Mouse (Mus musculus): ENCODE data around the gene Il1rl2. TPM values are rescaled to one million over a fixed set of nuclear protein-coding genes. Genes with fewer than 3 reads are reported as not detected.

Il1rl2 gene
- total and polyA plus RNA-seq, 2 experiments from 2014 or later = 0.82 to 0.84 TPM

DNA sequence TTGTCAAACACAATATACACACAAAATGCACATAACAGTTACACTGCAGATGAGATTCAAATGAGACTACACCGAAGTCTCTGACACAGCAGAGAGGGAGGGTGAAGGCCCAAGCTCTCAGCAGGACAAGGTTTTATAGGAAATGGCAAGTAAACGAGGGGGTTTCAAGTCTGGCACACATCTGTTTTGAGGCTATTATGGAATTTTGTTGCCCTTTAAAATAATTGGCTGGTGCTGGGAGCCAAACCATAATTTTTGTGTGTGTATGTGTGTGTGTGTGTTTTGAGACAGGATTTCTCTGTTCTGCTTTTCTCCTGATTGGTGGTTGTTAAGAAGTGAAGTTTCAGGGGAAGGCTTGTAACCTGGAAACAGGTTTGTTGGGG lies 28.5 kb downstream of the Il1rl2 start:
- DNase-seq (ENCODE audit: low spot score) (no peak), ATAC-seq (ENCODE audit: low FRiP score) (no peak)
- TF ChIP-seq CTCF (IDR thresholded peaks at IDR 0.05) = no peak
- H3K9ac ChIP-seq (replicated peaks; ENCODE audit: low read length, poor library complexity, severe bottlenecking) = no peak overlapping the region
- WGBS = 74% methylated on average over 2 of the region's 2 CpGs
- H3K4me1 ChIP-seq (ENCODE audit: insufficient read depth, low read length) = no peaks in the 10 kb centered on the region
- no peaks in the 10 kb centered on the region for H3K36me3 ChIP-seq (ENCODE audit: insufficient read depth, low read length)
- H3K27me3 ChIP-seq (ENCODE audit: insufficient read depth, low read length) = no peaks in the 10 kb centered on the region
- no peak overlapping the region for H3K4me3 ChIP-seq (ENCODE audit: low read depth, low read length)
- H3K4me2 ChIP-seq (ENCODE audit: low read depth, low read length, poor library complexity, severe bottlenecking) = no peak overlapping the region
- no peaks in the 10 kb centered on the region for H3K9me3 ChIP-seq (ENCODE audit: low read length)
- H3K27ac ChIP-seq (ENCODE audit: low read depth, low read length) = no peak overlapping the region

GRCm38 (mm10) chr1:40354665-40355064 lies 30.3 kb downstream of the Il1rl2 start:
- ATAC-seq (ENCODE audit: low FRiP score) = no peak
- DNase-seq (ENCODE audit: low spot score) = no peak
- H3K4me1 ChIP-seq (ENCODE audit: insufficient read depth, low read length) = no peaks in the 10 kb centered on the region
- no peaks in the 10 kb centered on the region for H3K9me3 ChIP-seq (ENCODE audit: low read length)
- H3K9ac ChIP-seq (replicated peaks; ENCODE audit: low read length, poor library complexity, severe bottlenecking) = no peak overlapping the region
- TF ChIP-seq CTCF (IDR thresholded peaks at IDR 0.05) = no peak
- no peak overlapping the region for H3K4me2 ChIP-seq (ENCODE audit: low read depth, low read length, poor library complexity, severe bottlenecking)
- H3K27me3 ChIP-seq (ENCODE audit: insufficient read depth, low read length) = no peaks in the 10 kb centered on the region
- 91% methylated on average over 3 of the region's 3 CpGs for WGBS
- no peaks in the 10 kb centered on the region for H3K36me3 ChIP-seq (ENCODE audit: insufficient read depth, low read length)
- no peak overlapping the region for H3K27ac ChIP-seq (ENCODE audit: low read depth, low read length)
- H3K4me3 ChIP-seq (ENCODE audit: low read depth, low read length) = no peak overlapping the region

DNA sequence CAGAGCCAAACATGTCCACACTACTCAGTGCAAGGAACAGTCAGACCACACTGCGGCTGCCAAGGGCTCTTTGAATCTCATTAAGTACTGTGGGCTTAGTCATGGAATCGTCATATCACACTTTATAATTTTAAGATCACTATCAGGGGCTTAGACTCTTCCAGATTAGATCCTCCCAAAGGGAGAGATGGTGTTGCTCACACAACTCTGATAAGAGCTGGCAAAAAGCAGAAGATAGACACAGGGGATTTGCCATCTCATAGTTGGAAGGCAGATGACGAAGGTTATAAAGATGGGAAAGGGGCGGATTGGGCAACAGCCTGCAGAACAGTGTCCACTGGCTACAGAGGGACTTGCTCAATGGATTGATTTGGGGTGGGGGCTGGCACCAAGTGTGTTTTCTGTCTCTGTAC lies 31.0 kb downstream of the Il1rl2 start:
- H3K4me2 ChIP-seq (ENCODE audit: low read depth, low read length, poor library complexity, severe bottlenecking) = no peak overlapping the region
- no peaks in the 10 kb centered on the region for H3K36me3 ChIP-seq (ENCODE audit: insufficient read depth, low read length)
- H3K9ac ChIP-seq (replicated peaks; ENCODE audit: low read length, poor library complexity, severe bottlenecking) = no peak overlapping the region
- TF ChIP-seq CTCF (IDR thresholded peaks at IDR 0.05) = no peak
- WGBS = 85% methylated on average over 4 of the region's 4 CpGs
- H3K27me3 ChIP-seq (ENCODE audit: insufficient read depth, low read length) = no peaks in the 10 kb centered on the region
- no peak for DNase-seq (ENCODE audit: low spot score)
- ATAC-seq (ENCODE audit: low FRiP score) = no peak
- no peak overlapping the region for H3K4me3 ChIP-seq (ENCODE audit: low read depth, low read length)
- H3K9me3 ChIP-seq (ENCODE audit: low read length) = no peaks in the 10 kb centered on the region
- no peak overlapping the region for H3K27ac ChIP-seq (ENCODE audit: low read depth, low read length)
- H3K4me1 ChIP-seq (ENCODE audit: insufficient read depth, low read length) = no peaks in the 10 kb centered on the region

- Histone ChIP-seq H3K4me2 (ENCODE audit: low read depth, low read length, poor library complexity, severe bottlenecking) (no peak overlapping the region), H3K36me3 (ENCODE audit: insufficient read depth, low read length) (no peaks in the 10 kb centered on the region), H3K27ac (ENCODE audit: low read depth, low read length) (no peak overlapping the region), H3K27me3 (ENCODE audit: insufficient read depth, low read length) (no peaks in the 10 kb centered on the region), H3K4me1 (ENCODE audit: insufficient read depth, low read length) (no peaks in the 10 kb centered on the region), H3K9ac (replicated peaks; ENCODE audit: low read length, poor library complexity, severe bottlenecking) (no peak overlapping the region), H3K9me3 (ENCODE audit: low read length) (no peaks in the 10 kb centered on the region), H3K4me3 (ENCODE audit: low read depth, low read length) (no peak overlapping the region)
- no peak for DNase-seq (ENCODE audit: low spot score)
- no peak for TF ChIP-seq CTCF (IDR thresholded peaks at IDR 0.05)
- ATAC-seq (ENCODE audit: low FRiP score) = no peak
- WGBS = 85% methylated on average over 10 of the region's 10 CpGs
These were observed 31.6 kb downstream of the Il1rl2 start for GRCm38 (mm10) chr1:40355904-40356521.

- no peaks in the 10 kb centered on the region for H3K9me3 ChIP-seq (ENCODE audit: low read length)
- no peak overlapping the region for H3K27ac ChIP-seq (ENCODE audit: low read depth, low read length)
- TF ChIP-seq CTCF (IDR thresholded peaks at IDR 0.05) = no peak
- no peaks in the 10 kb centered on the region for H3K4me1 ChIP-seq (ENCODE audit: insufficient read depth, low read length)
- no peak overlapping the region for H3K9ac ChIP-seq (replicated peaks; ENCODE audit: low read length, poor library complexity, severe bottlenecking)
- ATAC-seq (ENCODE audit: low FRiP score) (no peak), DNase-seq (ENCODE audit: low spot score) (no peak)
- no peaks in the 10 kb centered on the region for H3K27me3 ChIP-seq (ENCODE audit: insufficient read depth, low read length)
- H3K4me2 ChIP-seq (ENCODE audit: low read depth, low read length, poor library complexity, severe bottlenecking) = no peak overlapping the region
- H3K36me3 ChIP-seq (ENCODE audit: insufficient read depth, low read length) = no peaks in the 10 kb centered on the region
- H3K4me3 ChIP-seq (ENCODE audit: low read depth, low read length) = no peak overlapping the region
- 60% methylated on average over 2 of the region's 2 CpGs for WGBS
These were observed 33.5 kb downstream of the Il1rl2 start for GRCm38 (mm10) chr1:40357921-40358320.

DNA sequence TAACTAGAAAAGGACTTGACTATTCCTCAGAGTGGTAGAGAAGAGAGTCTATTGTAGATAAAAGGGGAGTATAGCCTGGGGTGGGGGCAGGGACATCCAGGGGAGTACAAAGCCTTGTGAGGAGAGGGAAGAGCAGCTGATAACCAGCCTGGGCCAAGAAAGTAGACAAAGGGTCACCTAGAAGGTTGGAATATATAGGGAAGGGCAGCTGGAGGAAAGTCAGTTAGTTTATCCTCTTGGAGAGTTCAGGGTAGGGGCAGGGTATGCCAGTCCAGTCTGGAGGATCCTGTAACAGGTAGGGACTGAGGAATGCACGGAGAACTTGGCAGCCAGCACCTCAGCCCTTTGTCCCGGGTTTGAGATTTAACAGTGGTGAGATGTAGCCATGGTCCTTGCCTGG lies 33.9 kb downstream of the Il1rl2 start:
- no peak for TF ChIP-seq CTCF (IDR thresholded peaks at IDR 0.05)

More for the DNA sequence above, 33.9 kb downstream of the Il1rl2 start:
- H3K4me1 ChIP-seq (ENCODE audit: insufficient read depth, low read length) = no peaks in the 10 kb centered on the region
- ATAC-seq (ENCODE audit: low FRiP score) (no peak), DNase-seq (ENCODE audit: low spot score) (no peak)
- H3K9me3 ChIP-seq (ENCODE audit: low read length) = no peaks in the 10 kb centered on the region
- H3K9ac ChIP-seq (replicated peaks; ENCODE audit: low read length, poor library complexity, severe bottlenecking) = no peak overlapping the region
- H3K27ac ChIP-seq (ENCODE audit: low read depth, low read length) = no peak overlapping the region
- WGBS = 87% methylated on average over 2 of the region's 2 CpGs
- no peaks in the 10 kb centered on the region for H3K27me3 ChIP-seq (ENCODE audit: insufficient read depth, low read length)
- H3K4me2 ChIP-seq (ENCODE audit: low read depth, low read length, poor library complexity, severe bottlenecking) = no peak overlapping the region
- no peak overlapping the region for H3K4me3 ChIP-seq (ENCODE audit: low read depth, low read length)
- H3K36me3 ChIP-seq (ENCODE audit: insufficient read depth, low read length) = no peaks in the 10 kb centered on the region

Measured in midbrain, postnatal 0 days (tissue).